In genomic region chr2:35900845-35901244, GRCm38 (mm10) we compare ENCODE assay signal across 13 mouse cellular contexts.
DNase-seq lines count a peak whose midpoint lies in the region; ATAC-seq lines count a peak whose summit lies in the region.
"Had no signal": no experiment of that assay in that cellular context is flagged by ENCODE, and none has a peak within 500 bp of the region (broad histone marks: within the 10 kb centered on the region; RNA-seq: fewer than 3 reads in every experiment).

No protein-coding gene starts in this region.

- no peaks in the 10 kb centered on the region for H3K27me3 ChIP-seq in kidney, embryonic 16.5 days (ENCODE audit: insufficient read depth, low read length)
- no peaks in the 10 kb centered on the region for H3K27me3 ChIP-seq in hindbrain, embryonic 14.5 days (ENCODE audit: control insufficient read depth, insufficient read depth, low read length)
- H3K27me3 ChIP-seq: embryonic facial prominence, embryonic 13.5 days; liver, embryonic 12.5 days had no signal

- H3K27ac ChIP-seq in kidney, embryonic 16.5 days (ENCODE audit: low read length) = no peak overlapping the region
- no peak overlapping the region for H3K27ac ChIP-seq in hindbrain, embryonic 14.5 days
- H3K27ac ChIP-seq: embryonic facial prominence, embryonic 13.5 days; liver, embryonic 12.5 days; neural tube, embryonic 12.5 days had no signal

- no peak overlapping the region for H3K4me3 ChIP-seq in kidney, embryonic 16.5 days (ENCODE audit: low read length)
- no peak overlapping the region for H3K4me3 ChIP-seq in hindbrain, embryonic 14.5 days (replicated peaks; ENCODE audit: low read length)
- H3K4me3 ChIP-seq: embryonic facial prominence, embryonic 13.5 days; liver, embryonic 12.5 days; neural tube, embryonic 12.5 days had no signal

- DNase-seq in adrenal gland, postnatal 14 days = peak; percentile 23
- DNase-seq in adrenal gland, adult (ENCODE audit: inconsistent age in 2 of 2, low spot score in 1 of 2) = no peak
- DNase-seq in kidney, adult 11 months = peak; percentile 45
- DNase-seq in kidney, postnatal 10 days = peak; percentile 71
- DNase-seq in lung, postnatal 36 days = peak; percentile 43
- no peak for DNase-seq in hindbrain, embryonic 14.5 days (ENCODE audit: low spot score)
- no peak for DNase-seq in thymus, adult 18-20 months
- DNase-seq: cerebellum, postnatal 36 days had no signal

- H3K4me1 ChIP-seq in kidney, embryonic 16.5 days (ENCODE audit: insufficient read depth, low read length) = 0 out of 2 replicates have a peak, but pooled peaks cover 4% of the 10 kb centered on the region
- H3K4me1 ChIP-seq in hindbrain, embryonic 14.5 days (replicated peaks; ENCODE audit: control insufficient read depth, insufficient read depth, low read length) = no peaks in the 10 kb centered on the region
- H3K4me1 ChIP-seq: embryonic facial prominence, embryonic 13.5 days; liver, embryonic 12.5 days; neural tube, embryonic 12.5 days had no signal

- H3K4me2 ChIP-seq in kidney, embryonic 16.5 days (replicated peaks; ENCODE audit: low read depth, low read length) = no peak overlapping the region
- no peak overlapping the region for H3K4me2 ChIP-seq in hindbrain, embryonic 14.5 days (replicated peaks)
- H3K4me2 ChIP-seq: embryonic facial prominence, embryonic 13.5 days; liver, embryonic 12.5 days; neural tube, embryonic 12.5 days had no signal

- no peaks in the 10 kb centered on the region for H3K9me3 ChIP-seq in kidney, embryonic 16.5 days (ENCODE audit: low read length)
- H3K9me3 ChIP-seq in hindbrain, embryonic 14.5 days (ENCODE audit: control insufficient read depth, low read length) = no peaks in the 10 kb centered on the region
- H3K9me3 ChIP-seq: embryonic facial prominence, embryonic 13.5 days; liver, embryonic 12.5 days; neural tube, embryonic 12.5 days had no signal

- ATAC-seq in kidney, embryonic 16.5 days (ENCODE audit: low FRiP score, low TSS enrichment) = no peak
- ATAC-seq in hindbrain, embryonic 14.5 days (ENCODE audit: low FRiP score) = no peak
- ATAC-seq: liver, embryonic 12.5 days; midbrain, embryonic 16.5 days had no signal

- no peak overlapping the region for H3K9ac ChIP-seq in kidney, embryonic 16.5 days (replicated peaks; ENCODE audit: low read length)
- H3K9ac ChIP-seq in hindbrain, embryonic 14.5 days = no peak overlapping the region
- H3K9ac ChIP-seq: embryonic facial prominence, embryonic 13.5 days; liver, embryonic 12.5 days; neural tube, embryonic 12.5 days had no signal

- 74% methylated on average over 2 of the region's 2 CpGs for WGBS in kidney, embryonic 16.5 days
- WGBS in hindbrain, embryonic 14.5 days = 72% methylated on average over 2 of the region's 2 CpGs

- no peaks in the 10 kb centered on the region for H3K36me3 ChIP-seq in kidney, embryonic 16.5 days (ENCODE audit: insufficient read depth, low read length)
- H3K36me3 ChIP-seq in hindbrain, embryonic 14.5 days (replicated peaks; ENCODE audit: control insufficient read depth, insufficient read depth) = no peaks in the 10 kb centered on the region
- H3K36me3 ChIP-seq: embryonic facial prominence, embryonic 13.5 days; liver, embryonic 12.5 days; neural tube, embryonic 12.5 days had no signal

Comparison
In these comparisons a context has a peak if more than half of its experiments do, and no peak if none do; other contexts are left out.
1. DNase-seq: peak in adrenal gland, postnatal 14 days (single experiment), kidney, adult 11 months (single experiment), kidney, postnatal 10 days (single experiment) and lung, postnatal 36 days (single experiment); none in adrenal gland, adult (0 of 2), hindbrain, embryonic 14.5 days (single experiment) and thymus, adult 18-20 months (0 of 2).